Mouse (Mus musculus): Measurements from ENCODE around the gene Tubb2b. TPM values are rescaled to one million over a fixed set of nuclear protein-coding genes. Genes with fewer than 3 reads are reported as not detected.

Tubb2b gene
- 307 and 321 TPM in 2 replicates for polyA plus RNA-seq (2014; fragmentation: Nextera tagmentation; extraction: Ambion mirVana)

DNA sequence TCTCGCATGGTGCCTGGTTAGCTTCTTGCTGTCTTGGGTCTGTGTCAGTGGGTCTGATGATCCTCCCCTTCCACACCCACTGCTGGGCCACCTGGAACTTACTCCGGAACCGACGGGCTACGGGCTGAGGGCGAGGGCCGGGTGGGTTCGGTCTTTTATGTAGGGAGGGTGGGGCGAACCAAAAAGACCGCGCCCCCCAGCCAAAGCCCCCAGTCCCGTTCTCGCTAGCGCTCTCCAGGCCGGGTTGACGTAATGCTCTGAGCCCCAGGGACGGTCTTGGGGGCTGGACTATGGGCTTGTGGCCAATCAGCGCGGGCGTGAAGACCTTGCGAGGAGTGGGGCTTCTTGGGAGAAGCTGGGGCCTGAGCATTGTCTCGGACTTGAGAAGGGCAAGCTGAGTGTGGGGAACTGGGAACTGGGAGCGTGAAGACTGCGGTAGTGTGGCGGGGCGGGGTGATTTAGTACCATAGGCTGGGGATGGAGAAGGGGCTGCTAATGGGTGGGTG, at the start of gene Tubb2b:
Tubb2b (minus strand) TSS at position 241 of the 506 bp plus-strand sequence.
- H3K4me1 ChIP-seq (ENCODE audit: control insufficient read depth, insufficient read depth, low read length) = peaks cover 32% of the 10 kb centered on the region
- DNase-seq (ENCODE audit: low spot score, missing footprints) = peak; percentile 99
- WGBS = under 1% methylated on average over 26 of the region's 26 CpGs
- no peaks in the 10 kb centered on the region for H3K9me3 ChIP-seq (ENCODE audit: control insufficient read depth, low read length)
- H3K9ac ChIP-seq (ENCODE audit: low read length) = peak within 1 kb of the TSS; percentile 85
- peak within 1 kb of the TSS; percentile 95 for H3K4me3 ChIP-seq (ENCODE audit: low read depth, low read length)
- peaks cover 8% of the 10 kb centered on the region; the same call in 1 of the 2 replicates for H3K36me3 ChIP-seq (ENCODE audit: control insufficient read depth, insufficient read depth, low read length)
- peak; percentile 89 for ATAC-seq (ENCODE audit: low FRiP score)
- no peaks in the 10 kb centered on the region for H3K27me3 ChIP-seq (ENCODE audit: control insufficient read depth, insufficient read depth, low read length)
- H3K4me2 ChIP-seq = peak within 1 kb of the TSS; percentile 96
- peak within 1 kb of the TSS; percentile 100 for H3K27ac ChIP-seq (ENCODE audit: low read depth, low read length)

DNA sequence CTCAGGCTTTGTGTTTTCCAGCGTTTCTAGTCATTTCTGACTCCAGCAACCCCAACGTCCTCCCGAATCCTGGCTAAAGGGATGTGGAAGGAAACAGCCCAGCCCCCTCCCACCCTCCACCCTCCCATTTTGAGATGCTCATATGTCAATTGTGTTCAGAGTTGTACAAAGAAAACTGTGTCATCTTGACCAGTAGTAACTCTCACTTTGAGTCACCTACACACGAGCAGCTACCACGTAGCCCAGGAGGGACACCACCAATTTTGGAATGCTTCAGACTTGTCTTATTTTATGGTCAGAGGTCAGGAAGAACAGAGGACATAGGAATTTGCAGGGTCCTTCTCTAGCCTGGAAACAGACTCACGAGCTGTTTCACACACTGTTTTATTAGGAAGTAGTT, 43.8 kb upstream of the Tubb2b start:
- Histone ChIP-seq H3K4me1 (ENCODE audit: control insufficient read depth, insufficient read depth, low read length) (no peaks in the 10 kb centered on the region), H3K9me3 (ENCODE audit: control insufficient read depth, low read length) (no peaks in the 10 kb centered on the region), H3K36me3 (ENCODE audit: control insufficient read depth, insufficient read depth, low read length) (no peaks in the 10 kb centered on the region), H3K9ac (ENCODE audit: low read length) (no peak overlapping the region), H3K4me3 (ENCODE audit: low read depth, low read length) (no peak overlapping the region), H3K27me3 (ENCODE audit: control insufficient read depth, insufficient read depth, low read length) (no peaks in the 10 kb centered on the region), H3K27ac (ENCODE audit: low read depth, low read length) (no peak overlapping the region), H3K4me2 (no peak overlapping the region)
- no peak for DNase-seq (ENCODE audit: low spot score, missing footprints)
- 93% methylated on average over 6 of the region's 6 CpGs for WGBS
- ATAC-seq (ENCODE audit: low FRiP score) = no peak

DNA sequence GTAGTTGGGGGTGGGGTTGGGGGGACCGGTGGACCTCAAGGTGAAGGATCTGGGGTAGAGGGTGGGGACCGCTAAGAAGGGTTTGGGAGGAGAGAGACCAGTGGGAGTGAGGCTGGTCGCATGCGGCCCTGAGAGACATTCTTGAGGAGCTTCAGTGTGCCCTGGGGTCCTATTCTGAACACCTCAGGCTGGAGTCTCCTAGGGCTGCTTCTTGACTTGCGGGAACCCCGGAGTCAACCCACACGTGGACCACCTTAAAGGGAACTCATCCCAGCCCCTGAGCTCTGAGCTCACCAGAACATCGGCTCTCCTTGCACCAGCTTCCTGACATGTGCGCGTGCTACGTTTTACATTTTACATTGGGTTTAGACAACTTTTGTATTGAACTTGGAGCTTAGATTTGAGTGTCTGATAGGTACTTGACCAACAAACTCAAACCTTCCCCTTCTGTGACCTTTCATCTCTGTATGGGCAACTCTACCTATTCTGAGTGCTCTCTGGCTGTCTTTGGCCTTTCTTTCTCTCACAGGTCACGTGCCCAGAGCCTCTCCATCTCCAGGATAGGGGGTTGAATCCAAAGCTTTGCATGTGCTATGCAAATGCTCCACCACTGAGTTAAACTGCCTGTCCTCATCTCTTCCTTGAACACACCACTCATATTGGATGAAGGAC, 33.2 kb upstream of the Tubb2b start:
- peak overlapping the region; percentile 78 for H3K9ac ChIP-seq (ENCODE audit: low read length)
- ATAC-seq (ENCODE audit: low FRiP score) = no peak; the same call in 1 of the 2 replicates

DNA sequence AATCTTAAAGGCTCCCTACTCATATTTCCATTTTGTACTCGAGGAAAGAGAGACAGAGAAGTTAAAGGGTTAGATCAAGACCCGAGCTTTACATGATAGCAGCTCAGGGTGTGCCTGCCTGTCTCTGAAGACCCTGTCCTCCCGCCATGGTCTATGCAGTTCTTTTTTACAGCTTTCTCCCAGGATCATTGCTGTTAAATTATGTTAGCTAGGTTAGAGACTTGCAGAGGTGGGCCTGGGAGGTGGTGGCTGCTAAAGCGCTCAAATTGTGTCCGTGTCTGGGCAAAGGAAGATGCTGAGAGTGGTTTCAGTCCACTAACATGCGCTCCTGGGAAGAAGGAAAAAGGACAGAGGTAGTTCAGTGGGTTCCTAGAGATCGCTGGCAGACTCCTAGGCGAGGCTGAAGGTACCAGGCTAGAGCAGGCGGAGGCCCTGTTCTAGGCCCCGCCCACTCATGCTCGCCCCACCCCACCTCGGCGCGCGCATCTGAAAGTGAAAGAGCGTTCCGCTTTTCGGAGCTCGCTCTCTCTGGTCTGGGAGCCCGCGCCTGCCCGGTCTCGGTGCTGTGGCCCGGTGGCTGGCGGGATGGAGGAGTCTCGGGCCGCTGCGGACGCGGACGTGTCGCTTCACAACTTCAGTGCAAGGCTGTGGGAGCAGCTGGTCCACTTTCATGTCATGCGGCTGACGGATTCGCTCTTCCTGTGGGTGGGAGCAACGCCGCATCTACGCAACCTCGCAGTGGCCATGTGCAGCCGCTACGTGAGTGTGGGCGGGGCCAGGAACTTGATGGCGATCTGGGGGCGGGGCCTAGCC, 32.4 kb upstream of the Tubb2b start, which contains the start of gene Psmg4:
Psmg4 (plus strand) TSS at position 474 of the 813 bp plus-strand sequence.
- peak within 1 kb of the TSS; percentile 75 for H3K27ac ChIP-seq (ENCODE audit: low read depth, low read length)
- H3K4me3 ChIP-seq (ENCODE audit: low read depth, low read length) = peak within 1 kb of the TSS; percentile 78
- peak within 1 kb of the TSS; percentile 63 for H3K4me2 ChIP-seq
- H3K36me3 ChIP-seq (ENCODE audit: control insufficient read depth, insufficient read depth, low read length) = peaks cover 8% of the 10 kb centered on the region
- peak within 1 kb of the TSS; percentile 78 for H3K9ac ChIP-seq (ENCODE audit: low read length)
- ATAC-seq (ENCODE audit: low FRiP score) (peak; percentile 97), DNase-seq (ENCODE audit: low spot score, missing footprints) (peak; percentile 99)
- H3K9me3 ChIP-seq (ENCODE audit: control insufficient read depth, low read length) = 0 out of 2 replicates have a peak, but pooled peaks cover 5% of the 10 kb centered on the region
- 4% methylated on average over 44 of the region's 44 CpGs for WGBS
- peaks cover 13% of the 10 kb centered on the region for H3K4me1 ChIP-seq (ENCODE audit: control insufficient read depth, insufficient read depth, low read length)
- no peaks in the 10 kb centered on the region for H3K27me3 ChIP-seq (ENCODE audit: control insufficient read depth, insufficient read depth, low read length)

More for the DNA sequence above, 33.2 kb upstream of the Tubb2b start:
- Histone ChIP-seq H3K4me3 (ENCODE audit: low read depth, low read length) (peak overlapping the region; percentile 78), H3K9me3 (ENCODE audit: control insufficient read depth, low read length) (0 out of 2 replicates have a peak, but pooled peaks cover 5% of the 10 kb centered on the region), H3K36me3 (ENCODE audit: control insufficient read depth, insufficient read depth, low read length) (peaks cover 8% of the 10 kb centered on the region), H3K27ac (ENCODE audit: low read depth, low read length) (peak overlapping the region; percentile 75; the same call in 1 of the 2 replicates), H3K4me1 (ENCODE audit: control insufficient read depth, insufficient read depth, low read length) (peaks cover 13% of the 10 kb centered on the region), H3K4me2 (peak overlapping the region; percentile 63), H3K27me3 (ENCODE audit: control insufficient read depth, insufficient read depth, low read length) (no peaks in the 10 kb centered on the region)
- 51% methylated on average over 12 of the region's 12 CpGs for WGBS
- peak; percentile 81 for DNase-seq (ENCODE audit: low spot score, missing footprints)

DNA sequence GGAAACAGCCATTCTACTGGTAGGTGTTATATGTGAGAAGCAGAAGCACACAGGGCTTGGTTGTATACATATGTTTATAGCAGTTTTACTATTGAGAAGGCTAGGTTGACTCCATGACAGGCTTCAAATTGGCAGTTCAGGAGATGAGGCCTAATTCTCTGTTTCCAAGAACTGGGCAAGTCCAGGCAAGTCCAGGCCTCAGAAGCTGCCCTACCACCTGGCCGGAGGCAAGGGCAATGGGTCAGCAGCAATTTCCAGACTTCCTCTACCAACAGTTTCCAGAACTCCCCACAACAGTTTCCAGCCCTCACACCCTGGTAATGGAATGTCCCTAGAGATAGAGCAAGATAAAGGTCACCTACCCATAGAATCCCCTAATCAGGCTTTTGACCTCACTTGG, 29.7 kb upstream of the Tubb2b start:
- Histone ChIP-seq H3K9ac (ENCODE audit: low read length) (no peak overlapping the region), H3K9me3 (ENCODE audit: control insufficient read depth, low read length) (no peaks in the 10 kb centered on the region), H3K36me3 (ENCODE audit: control insufficient read depth, insufficient read depth, low read length) (no peaks in the 10 kb centered on the region), H3K27ac (ENCODE audit: low read depth, low read length) (no peak overlapping the region), H3K27me3 (ENCODE audit: control insufficient read depth, insufficient read depth, low read length) (no peaks in the 10 kb centered on the region), H3K4me3 (ENCODE audit: low read depth, low read length) (no peak overlapping the region), H3K4me2 (no peak overlapping the region), H3K4me1 (ENCODE audit: control insufficient read depth, insufficient read depth, low read length) (peaks cover 16% of the 10 kb centered on the region)
- WGBS = 75% methylated on average over 1 of the region's 1 CpGs
- ATAC-seq (ENCODE audit: low FRiP score) (no peak), DNase-seq (ENCODE audit: low spot score, missing footprints) (no peak)

DNA sequence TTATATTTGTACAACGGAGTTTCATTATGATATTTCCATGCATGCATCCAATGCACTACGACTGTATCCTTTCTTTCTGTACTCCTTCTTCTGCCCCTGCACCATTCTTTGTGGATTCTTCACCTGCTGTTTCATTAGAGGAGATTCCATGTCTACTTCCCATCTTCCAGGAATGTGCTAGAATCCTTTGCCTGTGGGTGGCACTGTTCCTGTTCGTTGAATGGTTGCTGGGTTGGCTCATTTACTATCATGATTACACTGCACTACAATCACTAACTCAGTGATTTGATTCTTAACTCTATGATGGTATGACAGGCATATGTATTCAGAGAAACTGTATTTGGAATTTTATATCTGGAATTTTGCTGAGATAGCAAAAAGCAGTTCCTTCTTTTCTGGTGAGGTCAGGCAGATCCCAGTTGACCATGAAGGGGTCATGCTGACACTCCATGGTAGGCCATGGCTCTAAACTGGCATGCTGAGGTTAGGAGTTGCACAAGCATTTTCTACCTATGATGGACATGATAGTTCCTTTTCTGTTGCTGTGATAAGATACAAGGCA, 27.4 kb upstream of the Tubb2b start:
- Histone ChIP-seq H3K4me1 (ENCODE audit: control insufficient read depth, insufficient read depth, low read length) (peaks cover 15% of the 10 kb centered on the region), H3K27ac (ENCODE audit: low read depth, low read length) (no peak overlapping the region), H3K9me3 (ENCODE audit: control insufficient read depth, low read length) (no peaks in the 10 kb centered on the region), H3K27me3 (ENCODE audit: control insufficient read depth, insufficient read depth, low read length) (no peaks in the 10 kb centered on the region), H3K36me3 (ENCODE audit: control insufficient read depth, insufficient read depth, low read length) (no peaks in the 10 kb centered on the region), H3K9ac (ENCODE audit: low read length) (no peak overlapping the region), H3K4me2 (no peak overlapping the region), H3K4me3 (ENCODE audit: low read depth, low read length) (no peak overlapping the region)
- ATAC-seq (ENCODE audit: low FRiP score) (no peak), DNase-seq (ENCODE audit: low spot score, missing footprints) (no peak)
- WGBS = 89% methylated on average over 3 of the region's 3 CpGs

DNA sequence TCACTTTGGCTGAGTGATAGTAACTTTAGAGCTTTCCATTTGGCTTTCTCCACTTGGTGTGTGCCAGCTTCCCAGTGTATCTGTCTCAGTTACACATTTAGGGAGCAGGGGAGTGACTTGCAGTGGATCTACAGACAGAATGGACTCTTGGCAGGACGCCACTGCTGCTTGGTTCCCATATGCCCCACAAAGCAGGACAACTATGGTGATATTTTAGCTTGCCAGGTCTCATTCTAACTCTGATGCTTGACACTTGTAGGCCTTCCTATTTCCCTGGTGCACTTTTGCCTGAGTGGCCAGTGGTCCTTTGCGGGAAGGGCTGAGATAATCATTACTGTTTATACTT, 26.5 kb upstream of the Tubb2b start:
- Histone ChIP-seq H3K36me3 (ENCODE audit: control insufficient read depth, insufficient read depth, low read length) (no peaks in the 10 kb centered on the region), H3K27me3 (ENCODE audit: control insufficient read depth, insufficient read depth, low read length) (no peaks in the 10 kb centered on the region), H3K9me3 (ENCODE audit: control insufficient read depth, low read length) (no peaks in the 10 kb centered on the region), H3K9ac (ENCODE audit: low read length) (no peak overlapping the region), H3K27ac (ENCODE audit: low read depth, low read length) (no peak overlapping the region), H3K4me1 (ENCODE audit: control insufficient read depth, insufficient read depth, low read length) (peaks cover 8% of the 10 kb centered on the region), H3K4me2 (no peak overlapping the region), H3K4me3 (ENCODE audit: low read depth, low read length) (no peak overlapping the region)
- no peak for ATAC-seq (ENCODE audit: low FRiP score)
- 86% methylated on average over 2 of the region's 2 CpGs for WGBS
- DNase-seq (ENCODE audit: low spot score, missing footprints) = no peak

DNA sequence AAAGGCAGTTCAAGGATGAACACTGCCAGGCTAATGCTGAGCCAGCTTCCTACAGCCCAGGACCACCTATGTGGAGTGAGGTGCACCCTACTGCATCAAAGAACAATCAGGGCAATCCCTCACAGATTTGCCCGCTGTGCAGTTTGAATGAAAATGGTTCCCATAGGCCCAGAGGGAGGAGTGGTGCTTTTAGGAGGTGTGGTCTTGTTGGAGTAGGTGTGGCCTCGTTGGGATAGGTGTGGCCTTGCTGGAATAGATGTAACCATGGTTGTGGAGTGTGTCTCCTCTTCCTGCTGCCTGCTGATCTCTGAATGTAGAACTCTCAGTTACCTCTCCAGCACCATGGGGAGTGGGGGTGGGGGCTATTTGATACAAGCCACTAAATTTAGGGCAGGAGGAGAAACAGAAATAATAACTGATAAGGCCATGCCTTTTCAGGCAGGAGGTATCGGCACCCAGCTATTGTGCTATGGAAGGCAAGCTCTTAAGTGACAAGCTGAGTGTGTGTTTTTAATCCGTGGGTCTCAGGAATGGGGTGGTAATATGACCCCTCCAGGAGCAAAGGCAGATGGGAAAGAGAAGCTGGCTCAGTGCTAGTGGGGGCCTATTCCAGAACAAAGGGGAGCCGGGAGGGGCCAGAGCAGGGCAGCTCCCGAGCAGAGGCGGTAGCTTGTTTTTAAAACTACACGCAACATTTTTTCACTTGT, 26.0 kb upstream of the Tubb2b start:
- H3K4me3 ChIP-seq (ENCODE audit: low read depth, low read length) = no peak overlapping the region

More for the DNA sequence above, 26.0 kb upstream of the Tubb2b start:
- peaks cover 8% of the 10 kb centered on the region for H3K4me1 ChIP-seq (ENCODE audit: control insufficient read depth, insufficient read depth, low read length)
- H3K9ac ChIP-seq (ENCODE audit: low read length) = no peak overlapping the region
- no peaks in the 10 kb centered on the region for H3K27me3 ChIP-seq (ENCODE audit: control insufficient read depth, insufficient read depth, low read length)
- H3K4me2 ChIP-seq = no peak overlapping the region
- WGBS = 68% methylated on average over 8 of the region's 8 CpGs
- H3K27ac ChIP-seq (ENCODE audit: low read depth, low read length) = no peak overlapping the region
- H3K9me3 ChIP-seq (ENCODE audit: control insufficient read depth, low read length) = no peaks in the 10 kb centered on the region
- peak; percentile 33; the same call in 1 of the 2 replicates for ATAC-seq (ENCODE audit: low FRiP score)
- no peaks in the 10 kb centered on the region for H3K36me3 ChIP-seq (ENCODE audit: control insufficient read depth, insufficient read depth, low read length)
- no peak for DNase-seq (ENCODE audit: low spot score, missing footprints)
